Mouse (Mus musculus) CH12.LX (cell line): ENCODE results near the gene Ltbp2. TPM values are rescaled to one million over a fixed set of nuclear protein-coding genes. Genes with fewer than 3 reads are reported as not detected.

ENCODE experiments used
- DNase-seq: peaks from one replicate; pipeline ENCODE4 v3.0.0-alpha.2; 2013; ENCODE audit errors: extremely low read depth
- H3K27ac ChIP-seq: 2 replicates; pipeline ENCODE4 v1.5.1; 2012; ENCODE audit warnings: low read depth, mild to moderate bottlenecking, control low read depth, moderate library complexity; ENCODE audit not compliant: insufficient read depth
- H3K27me3 ChIP-seq: replicated peaks from 2 replicates; pipeline ENCODE3; 2012; ENCODE audit warnings: inconsistent platforms
- H3K36me3 ChIP-seq, 2 experiments: replicated peaks in 1 of 2; 2 replicates each; pipeline versions ENCODE3 to v1.6.1; 2012; ENCODE audit warnings: inconsistent platforms in 1 of 2, low read length in 1 of 2, mild to moderate bottlenecking in 1 of 2, mixed read lengths in 1 of 2, moderate library complexity in 1 of 2; ENCODE audit not compliant: control insufficient read depth in 1 of 2, insufficient read depth in 1 of 2
- H3K4me1 ChIP-seq, 2 experiments: 2 replicates each; pipeline ENCODE4 v1.6.1; 2012; ENCODE audit warnings: inconsistent platforms in 1 of 2, moderate library complexity in 1 of 2; ENCODE audit not compliant: insufficient read depth in 2 of 2, control insufficient read depth in 1 of 2
- H3K4me2 ChIP-seq: 2 replicates; pipeline ENCODE4 v1.6.1; 2012; ENCODE audit warnings: low read depth, mild to moderate bottlenecking, control low read depth; ENCODE audit not compliant: poor library complexity, insufficient read depth, severe bottlenecking
- H3K4me3 ChIP-seq, 3 experiments: fragments of 150-350 bp in 1 of 3; sonication (generic) in 1 of 3; replicated peaks in 1 of 3; 2 replicates each; pipeline versions ENCODE3 to v1.5.1; 2011 to 2012; ENCODE audit warnings: low read depth in 2 of 3, low read length in 2 of 3, mild to moderate bottlenecking in 2 of 3, moderate library complexity in 2 of 3, control low read depth in 1 of 3, improper control_type of control experiment in 1 of 3, inconsistent platforms in 1 of 3, mixed read lengths in 1 of 3; ENCODE audit not compliant: poor library complexity in 1 of 3
- H3K79me2 ChIP-seq: replicated peaks from 2 replicates; pipeline ENCODE4 v1.6.1; 2012; ENCODE audit warnings: mild to moderate bottlenecking, moderate library complexity; ENCODE audit not compliant: control insufficient read depth, poor library complexity, insufficient read depth, severe bottlenecking; ENCODE audit errors: extremely low read depth
- H3K9ac ChIP-seq: 2 replicates; pipeline ENCODE4 v1.6.1; 2012; ENCODE audit warnings: low read depth, mild to moderate bottlenecking, control low read depth, moderate library complexity; ENCODE audit not compliant: insufficient read depth
- H3K9me3 ChIP-seq: replicated peaks from 2 replicates; pipeline ENCODE3; 2012; ENCODE audit warnings: low read length, inconsistent platforms, mixed read lengths
- BHLHE40 ChIP-seq: IDR thresholded peaks from 2 replicates; pipeline ENCODE4 v1.6.1; 2011; ENCODE audit warnings: mild to moderate bottlenecking, low read depth, low read length, improper control_type of control experiment
- CHD1 ChIP-seq: IDR thresholded peaks from 2 replicates; pipeline ENCODE4 v1.6.1; 2012; ENCODE audit warnings: low read depth, low read length, improper control_type of control experiment, inconsistent platforms
- E2F4 ChIP-seq: IDR thresholded peaks from 2 replicates; pipeline ENCODE4 v1.6.1; 2011; ENCODE audit warnings: low read depth, low read length, improper control_type of control experiment; ENCODE audit not compliant: insufficient replicate concordance
- EP300 ChIP-seq: IDR thresholded peaks from 2 replicates; pipeline ENCODE4 v1.6.1; 2011; ENCODE audit warnings: low read length, improper control_type of control experiment
- ETS1 ChIP-seq: conservative IDR thresholded peaks from 2 replicates; pipeline ENCODE4 v1.6.1; 2012; ENCODE audit warnings: low read depth, mild to moderate bottlenecking, inconsistent platforms, low read length, improper control_type of control experiment, moderate library complexity
- HCFC1 ChIP-seq: IDR thresholded peaks from 2 replicates; pipeline ENCODE4 v1.6.1; 2012; ENCODE audit warnings: low read depth, mild to moderate bottlenecking, inconsistent platforms, low read length, improper control_type of control experiment
- JUND ChIP-seq: conservative IDR thresholded peaks from 2 replicates; pipeline ENCODE4 v1.6.1; 2011; ENCODE audit warnings: low read depth, low read length, improper control_type of control experiment
- MAX ChIP-seq: IDR thresholded peaks from 2 replicates; pipeline ENCODE4 v1.6.1; 2011; ENCODE audit warnings: low read length, improper control_type of control experiment
- MAZ ChIP-seq: IDR thresholded peaks from 2 replicates; pipeline ENCODE4 v1.6.1; 2012; ENCODE audit warnings: low read depth, mild to moderate bottlenecking, inconsistent platforms, low read length, improper control_type of control experiment, moderate library complexity
- MXI1 ChIP-seq: IDR thresholded peaks from 2 replicates; pipeline ENCODE4 v1.6.1; 2011; ENCODE audit warnings: mild to moderate bottlenecking, low read depth, low read length, improper control_type of control experiment
- MYC ChIP-seq: IDR thresholded peaks from 2 replicates; pipeline ENCODE4 v1.6.1; 2011; ENCODE audit warnings: low read depth, mild to moderate bottlenecking, improper control_type of control experiment, low read length
- PAX5 ChIP-seq: IDR thresholded peaks from 2 replicates; pipeline ENCODE4 v1.6.1; 2012; ENCODE audit warnings: low read length, inconsistent platforms, mixed read lengths
- POLR2A ChIP-seq: IDR thresholded peaks from 2 replicates; pipeline ENCODE4 v1.6.1; 2011; ENCODE audit warnings: low read depth, mild to moderate bottlenecking, improper control_type of control experiment, low read length
- RAD21 ChIP-seq: IDR thresholded peaks from 2 replicates; pipeline ENCODE4 v1.6.1; 2011; ENCODE audit warnings: low read depth, mild to moderate bottlenecking, low read length, improper control_type of control experiment, moderate library complexity
- RCOR1 ChIP-seq: conservative IDR thresholded peaks from 2 replicates; pipeline ENCODE4 v1.6.1; 2012; ENCODE audit warnings: low read depth, mild to moderate bottlenecking, inconsistent platforms, low read length, improper control_type of control experiment
- SMC3 ChIP-seq: IDR thresholded peaks from 2 replicates; pipeline ENCODE4 v1.6.1; 2011; ENCODE audit warnings: low read depth, low read length, improper control_type of control experiment
- TBP ChIP-seq: conservative IDR thresholded peaks from 2 replicates; pipeline ENCODE4 v1.6.1; 2011; ENCODE audit warnings: low read depth, low read length, improper control_type of control experiment
- UBTF ChIP-seq: IDR thresholded peaks from 2 replicates; pipeline ENCODE4 v1.6.1; 2012; ENCODE audit warnings: low read depth, mild to moderate bottlenecking, inconsistent platforms, low read length, improper control_type of control experiment, moderate library complexity
- ZC3H11A ChIP-seq: IDR thresholded peaks from 2 replicates; pipeline ENCODE4 v1.6.1; 2012; ENCODE audit warnings: low read depth, mild to moderate bottlenecking, inconsistent platforms, low read length, improper control_type of control experiment
- ZNF384 ChIP-seq: IDR thresholded peaks from 2 replicates; pipeline ENCODE4 v1.6.1; 2012; ENCODE audit warnings: low read depth, low read length, improper control_type of control experiment, inconsistent platforms
- dilution Hi-C: fragments of 300-500 bp; cut with MboI; formaldehyde crosslinking; loops from 2 replicates; pipeline ENCODE4 v1.14.3; 2020; ENCODE audit warnings: low sequenced_read_pairs; ENCODE audit not compliant: extremely low pct_unique_long_range_greater_than_20kb, extremely low pct_ligation_motif_present
- in situ Hi-C: fragments of 300-500 bp; cut with MboI; formaldehyde crosslinking; loops from 3 replicates; pipeline ENCODE4 v1.14.3; 2019; ENCODE audit warnings: low sequenced_read_pairs, low pct_ligation_motif_present, low pct_unique_long_range_greater_than_20kb, mixed read lengths
- polyA plus RNA-seq: library from polyadenylated mRNA; unstranded; fragments of >175 nt; gene quantifications from 2 replicates; pipeline ENCODE4 v1.2.1, GENCODE M21; 2012; ENCODE audit warnings: low read depth; ENCODE audit not compliant: insufficient read length
- total RNA-seq, 2 experiments: library from RNA; depleted of rRNA; stranded (reverse); fragments of 300-350 nt in 1 of 2; fragments of >200 nt in 1 of 2; gene quantifications; 2 replicates each; pipeline ENCODE4 v1.2.3; 2012 to 2014

Gene Ltbp2
- total and polyA plus RNA-seq, 3 experiments = 0.25 to 0.97 TPM; not detected in 1

GRCm38 (mm10) chr12:84882796-84883195 lies 6.5 kb upstream of the Ltbp2 start:
- Histone ChIP-seq H3K4me3 (no peak overlapping the region), H3K36me3 (no peaks in the 10 kb centered on the region), H3K27ac (no peak overlapping the region), H3K9ac (no peak overlapping the region), H3K27me3 (peaks cover 35% of the 10 kb centered on the region), H3K4me1 (no peaks in the 10 kb centered on the region), H3K79me2 (no peaks in the 10 kb centered on the region), H3K4me2 (no peak overlapping the region), H3K9me3 (peaks cover 6% of the 10 kb centered on the region)
- TF ChIP-seq MAZ (no peak), HCFC1 (no peak), BHLHE40 (no peak), CHD1 (no peak), MAX (no peak), ZNF384 (no peak), PAX5 (no peak), JUND (no peak), MXI1 (no peak), POLR2A (no peak), EP300 (no peak), MYC (no peak), RAD21 (no peak), TBP (no peak), ETS1 (no peak), E2F4 (no peak), ZC3H11A (no peak), SMC3 (no peak), UBTF (no peak), RCOR1 (no peak)
- no peak for DNase-seq
- in situ Hi-C loops (no loop called here), dilution Hi-C loops (no loop called here)

- no peak overlapping the region for H3K4me2 ChIP-seq
- in situ Hi-C loops (no loop called here), dilution Hi-C loops (no loop called here)
- no peaks in the 10 kb centered on the region for H3K4me1 ChIP-seq
- peaks cover 7% of the 10 kb centered on the region for H3K9me3 ChIP-seq
- H3K79me2 ChIP-seq = no peaks in the 10 kb centered on the region
- H3K36me3 ChIP-seq = no peaks in the 10 kb centered on the region
- no peak overlapping the region for H3K4me3 ChIP-seq
- H3K27ac ChIP-seq = no peak overlapping the region
- H3K9ac ChIP-seq = no peak overlapping the region
- peaks cover 50% of the 10 kb centered on the region for H3K27me3 ChIP-seq
- no peak for DNase-seq
- TF ChIP-seq ZNF384 (no peak), ZC3H11A (no peak), PAX5 (no peak)
Measured at GRCm38 (mm10) chr12:84880091-84880490, 3.8 kb upstream of the Ltbp2 start.
